Mouse (Mus musculus) forebrain, embryonic 16.5 days (tissue): ENCODE data around the gene Ubr2. TPM values are rescaled to one million over a fixed set of nuclear protein-coding genes. Genes with fewer than 3 reads are reported as not detected.

Experiments used
- ATAC-seq: fragments of 200-750 bp; cut with Nextera tagmentation; 2 replicates; pipeline ENCODE4 v1.8.0; 2017; ENCODE audit warnings: mild to moderate bottlenecking, moderate library complexity
- H3K27ac ChIP-seq: fragments of 300-500 bp; sonication (generic); 2 replicates; pipeline ENCODE4 v1.5.1; 2014; ENCODE audit warnings: low read length, control low read depth
- H3K27me3 ChIP-seq: fragments of 300-500 bp; sonication (generic); replicated peaks from 2 replicates; pipeline ENCODE4 v1.6.1; 2014; ENCODE audit warnings: low read length; ENCODE audit not compliant: control insufficient read depth, insufficient read depth
- H3K36me3 ChIP-seq: fragments of 300-500 bp; sonication (generic); 2 replicates; pipeline ENCODE4 v1.6.1; 2014; ENCODE audit not compliant: control insufficient read depth, insufficient read depth
- H3K4me1 ChIP-seq: fragments of 300-500 bp; sonication (generic); replicated peaks from 2 replicates; pipeline ENCODE4 v1.6.1; 2014; ENCODE audit warnings: low read length; ENCODE audit not compliant: control insufficient read depth, insufficient read depth
- H3K4me2 ChIP-seq: fragments of 300-500 bp; sonication (generic); 2 replicates; pipeline ENCODE4 v1.6.1; 2014; ENCODE audit warnings: mild to moderate bottlenecking, low read length, control low read depth
- H3K4me3 ChIP-seq: fragments of 300-500 bp; sonication (generic); replicated peaks from 2 replicates; pipeline ENCODE4 v1.5.1; 2014; ENCODE audit warnings: mild to moderate bottlenecking, low read length, control low read depth
- H3K9ac ChIP-seq: fragments of 300-500 bp; sonication (generic); replicated peaks from 2 replicates; pipeline ENCODE4 v1.6.1; 2014; ENCODE audit warnings: low read depth, low read length, control low read depth
- H3K9me3 ChIP-seq: fragments of 300-500 bp; sonication (generic); 2 replicates; pipeline ENCODE4 v1.6.1; 2016; ENCODE audit warnings: low read length; ENCODE audit not compliant: control insufficient read depth
- WGBS: fragments of 180-500 bp; shearing (Covaris S2); extraction: QIAGEN DNeasy Blood & Tissue Kit; methylation state at CpG from one replicate; pipeline ENCODE4 v1.1.7; 2014; 5-methylcytosine and 5-hydroxymethylcytosine counted together
- polyA plus RNA-seq: library from polyadenylated mRNA; unstranded; fragments of >200 nt; fragmentation: Nextera tagmentation; extraction: Ambion mirVana; gene quantifications from 2 replicates; pipeline ENCODE4 v1.2.1, GENCODE M21; 2015

The Ubr2 gene
- polyA plus RNA-seq, 1 experiment from 2014 or later, result 16.0 TPM

GRCm38 (mm10) chr17:46884766-46885165 lies 125.6 kb downstream of the Ubr2 start:
- no peak overlapping the region for H3K4me2 ChIP-seq
- peaks cover 10% of the 10 kb centered on the region; the same call in 1 of the 2 replicates for H3K4me1 ChIP-seq
- ATAC-seq, result no peak

DNA sequence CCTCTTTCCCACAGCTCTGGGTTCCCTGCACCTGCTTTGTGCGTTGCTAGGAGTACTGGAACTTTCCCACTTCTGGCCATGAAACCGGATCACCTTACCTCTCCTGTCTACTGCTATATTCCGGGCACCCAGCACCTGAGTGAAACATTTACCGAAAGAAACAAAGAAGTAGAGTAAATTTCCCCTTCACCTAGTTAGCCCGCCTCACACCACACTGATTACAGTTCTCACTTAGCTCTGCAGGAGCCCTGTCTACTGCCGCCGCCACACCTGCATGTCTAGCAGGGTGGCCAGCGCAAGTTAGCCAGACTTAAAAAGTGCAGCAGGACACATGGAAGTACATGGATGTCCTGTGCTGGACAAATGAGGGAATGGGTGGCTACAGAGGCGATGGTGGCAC lies 127.2 kb downstream of the Ubr2 start:
- no peak overlapping the region for H3K4me3 ChIP-seq

More at GRCm38 (mm10) chr17:46884766-46885165, 125.6 kb downstream of the Ubr2 start:
- no peaks in the 10 kb centered on the region for H3K9me3 ChIP-seq
- H3K9ac ChIP-seq, result no peak overlapping the region
- no peak overlapping the region for H3K4me3 ChIP-seq
- H3K36me3 ChIP-seq, result no peaks in the 10 kb centered on the region
- H3K27me3 ChIP-seq, result no peaks in the 10 kb centered on the region
- H3K27ac ChIP-seq, result no peak overlapping the region
- 87% methylated on average over 6 of the region's 6 CpGs for WGBS

DNA sequence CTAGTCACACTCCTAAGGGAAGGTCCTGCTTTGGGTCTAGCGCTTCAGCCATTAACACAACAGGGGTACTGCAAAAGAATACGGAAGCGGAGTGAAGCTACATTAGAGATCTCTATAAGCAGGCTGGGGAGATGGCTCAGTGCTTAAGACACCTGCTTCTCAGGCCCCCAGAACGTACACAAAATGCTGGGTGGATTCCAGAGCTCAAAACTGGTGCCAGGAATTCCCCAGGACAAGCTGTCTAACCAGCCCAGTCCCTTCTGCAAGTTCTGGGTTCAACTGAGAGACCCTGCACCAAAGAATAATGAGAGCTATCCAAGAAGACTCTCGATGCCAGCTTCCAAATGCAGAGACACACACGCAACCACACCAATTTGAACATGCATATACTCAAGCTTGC lies 128.6 kb downstream of the Ubr2 start:
- Histone ChIP-seq H3K27me3 (no peaks in the 10 kb centered on the region), H3K9me3 (no peaks in the 10 kb centered on the region), H3K4me3 (no peak overlapping the region), H3K4me2 (no peak overlapping the region), H3K36me3 (no peaks in the 10 kb centered on the region), H3K9ac (no peak overlapping the region), H3K27ac (no peak overlapping the region), H3K4me1 (0 out of 2 replicates have a peak, but pooled peaks cover 3% of the 10 kb centered on the region)
- ATAC-seq, result no peak
- 77% methylated on average over 6 of the region's 6 CpGs for WGBS

More for the DNA sequence above, 127.2 kb downstream of the Ubr2 start:
- Histone ChIP-seq H3K27ac (no peak overlapping the region), H3K9ac (no peak overlapping the region), H3K36me3 (no peaks in the 10 kb centered on the region), H3K4me1 (0 out of 2 replicates have a peak, but pooled peaks cover 5% of the 10 kb centered on the region), H3K9me3 (no peaks in the 10 kb centered on the region), H3K27me3 (no peaks in the 10 kb centered on the region), H3K4me2 (no peak overlapping the region)
- ATAC-seq, result no peak
- 90% methylated on average over 9 of the region's 9 CpGs for WGBS

- no peak overlapping the region for H3K4me3 ChIP-seq
- no peak overlapping the region for H3K9ac ChIP-seq
- no peaks in the 10 kb centered on the region for H3K27me3 ChIP-seq
- H3K9me3 ChIP-seq, result no peaks in the 10 kb centered on the region
- 0 out of 2 replicates have a peak, but pooled peaks cover 3% of the 10 kb centered on the region for H3K4me1 ChIP-seq
- H3K4me2 ChIP-seq, result no peak overlapping the region
- WGBS, result 78% methylated on average over 2 of the region's 2 CpGs
- H3K36me3 ChIP-seq, result no peaks in the 10 kb centered on the region
- ATAC-seq, result no peak
- no peak overlapping the region for H3K27ac ChIP-seq
Observed at GRCm38 (mm10) chr17:46880322-46880721, 130.0 kb downstream of the Ubr2 start.

DNA sequence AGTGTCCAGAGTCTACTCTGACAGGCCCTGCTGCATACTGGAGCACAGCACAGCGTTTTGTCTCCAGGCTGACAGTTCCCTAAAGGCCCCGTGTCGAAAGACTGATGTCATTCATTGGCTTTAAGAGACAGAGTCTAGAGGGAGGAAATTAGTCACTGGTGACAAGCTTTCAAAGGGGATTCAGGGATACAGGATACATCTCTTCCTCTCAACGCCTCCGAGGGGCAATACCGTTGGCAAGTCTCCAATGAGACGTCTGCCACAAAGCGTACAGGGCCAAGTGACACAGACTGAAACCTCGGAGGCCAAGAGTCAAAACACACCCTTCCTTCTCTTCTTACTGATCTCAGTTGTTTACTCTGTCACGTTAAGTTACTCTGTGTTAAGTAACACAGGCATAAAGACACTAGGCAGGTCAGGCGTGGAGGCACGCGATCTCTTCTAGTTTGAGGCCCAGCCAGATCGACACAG lies 130.5 kb downstream of the Ubr2 start:
- no peak overlapping the region for H3K9ac ChIP-seq
- H3K4me3 ChIP-seq, result no peak overlapping the region
- H3K27me3 ChIP-seq, result no peaks in the 10 kb centered on the region
- ATAC-seq, result peak; percentile 12; the same call in 1 of the 2 replicates
- H3K4me2 ChIP-seq, result no peak overlapping the region
- no peaks in the 10 kb centered on the region for H3K36me3 ChIP-seq
- no peaks in the 10 kb centered on the region for H3K9me3 ChIP-seq
- H3K27ac ChIP-seq, result no peak overlapping the region
- 43% methylated on average over 14 of the region's 14 CpGs for WGBS
- H3K4me1 ChIP-seq, result 0 out of 2 replicates have a peak, but pooled peaks cover 3% of the 10 kb centered on the region

Other genes starting within 250 kb of the Ubr2 start
- 0.39 TPM in 1 of 2 replicates, not detected in the other for gene Ptcra, start 246.8 kb downstream of the Ubr2 start, polyA plus RNA-seq
- 52.8 and 56.0 TPM in 2 replicates for gene 2310039H08Rik, start 237.9 kb downstream of the Ubr2 start, polyA plus RNA-seq
- 107 and 115 TPM in 2 replicates for gene Rpl7l1, start 227.9 kb downstream of the Ubr2 start, polyA plus RNA-seq
- 8.8 and 10.0 TPM in 2 replicates for gene Bicral, start 152.1 kb downstream of the Ubr2 start, polyA plus RNA-seq
- 52.6 and 55.6 TPM in 2 replicates for gene Tbcc, start 119.9 kb downstream of the Ubr2 start, polyA plus RNA-seq
- not detected in 2 replicates for gene Prph2, start 100.1 kb downstream of the Ubr2 start, polyA plus RNA-seq